Mouse (Mus musculus): ENCODE data around the gene Uox.

Uox gene

GRCm38 (mm10) chr3:146583908-146584307 is 13.7 kb downstream of the Uox start:
- peak; percentile 95 for ATAC-seq (ENCODE audit: low TSS enrichment)

DNA sequence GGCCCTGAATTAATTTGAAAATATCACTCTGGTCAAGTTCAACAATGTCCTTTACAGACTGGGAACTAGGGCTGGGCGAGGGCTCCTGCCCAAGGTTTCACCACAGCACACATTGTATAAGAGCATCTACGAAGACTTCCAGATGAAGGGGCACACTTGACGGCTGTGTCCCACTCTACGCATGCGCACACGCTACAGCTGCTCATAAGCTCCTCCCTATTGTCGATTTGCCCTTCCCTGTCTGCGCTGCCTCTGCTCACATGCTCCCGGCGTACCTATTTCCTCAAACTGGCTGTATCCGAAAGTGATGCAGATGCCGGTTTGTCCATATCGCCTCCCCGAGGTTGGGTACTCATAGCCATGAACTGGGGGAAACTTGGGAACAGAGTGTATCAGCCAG is 16.4 kb downstream of the Uox start:
- no peak for ATAC-seq (ENCODE audit: low TSS enrichment)

- ATAC-seq (ENCODE audit: low TSS enrichment): no peak
Observed at GRCm38 (mm10) chr3:146589523-146589922, 19.3 kb downstream of the Uox start.

- ATAC-seq (ENCODE audit: low TSS enrichment): no peak
Observed at GRCm38 (mm10) chr3:146591159-146591558, 20.9 kb downstream of the Uox start.

DNA sequence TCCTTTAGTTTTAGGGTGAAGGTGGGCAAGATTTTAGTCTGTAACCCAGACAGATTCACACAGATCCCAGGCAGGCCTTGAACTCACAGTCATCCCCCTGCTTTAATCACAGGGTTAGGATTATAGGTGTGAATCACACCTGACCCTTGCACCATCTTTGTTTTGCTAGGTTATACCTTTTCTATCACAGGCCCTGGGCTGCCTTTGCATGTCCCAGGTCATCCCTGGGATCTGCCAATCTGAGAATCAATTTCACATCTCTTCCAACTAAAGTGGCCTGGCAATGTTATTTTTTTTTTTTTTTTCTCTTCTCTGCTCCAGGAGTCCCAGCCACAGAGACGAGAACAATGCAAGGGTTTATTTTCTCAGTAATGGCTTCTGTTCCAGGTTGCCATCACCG is 21.4 kb downstream of the Uox start:
- ATAC-seq (ENCODE audit: low TSS enrichment): no peak

GRCm38 (mm10) chr3:146595440-146595839 is 25.2 kb downstream of the Uox start:
- ATAC-seq (ENCODE audit: low TSS enrichment): no peak

DNA sequence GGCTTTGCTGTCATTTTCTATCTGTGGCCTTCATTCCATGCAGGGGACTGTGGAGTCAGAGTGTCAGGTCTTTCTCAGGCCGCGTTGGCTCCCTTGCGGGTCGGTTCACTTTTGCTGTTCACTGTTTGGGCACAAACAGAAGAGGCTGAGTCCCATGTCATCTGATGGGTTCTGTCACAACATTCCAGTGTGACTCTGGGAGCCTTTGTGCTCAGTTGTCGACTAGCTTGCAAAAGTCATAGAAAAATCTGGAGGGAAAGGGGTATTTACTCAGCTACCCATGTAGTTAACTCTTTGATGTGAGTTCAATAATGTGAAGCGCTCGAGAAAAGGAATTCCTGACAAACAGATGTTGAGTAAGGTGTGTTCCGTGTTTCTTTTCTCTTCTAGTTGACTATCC is 26.2 kb downstream of the Uox start:
- ATAC-seq (ENCODE audit: low TSS enrichment): no peak

DNA sequence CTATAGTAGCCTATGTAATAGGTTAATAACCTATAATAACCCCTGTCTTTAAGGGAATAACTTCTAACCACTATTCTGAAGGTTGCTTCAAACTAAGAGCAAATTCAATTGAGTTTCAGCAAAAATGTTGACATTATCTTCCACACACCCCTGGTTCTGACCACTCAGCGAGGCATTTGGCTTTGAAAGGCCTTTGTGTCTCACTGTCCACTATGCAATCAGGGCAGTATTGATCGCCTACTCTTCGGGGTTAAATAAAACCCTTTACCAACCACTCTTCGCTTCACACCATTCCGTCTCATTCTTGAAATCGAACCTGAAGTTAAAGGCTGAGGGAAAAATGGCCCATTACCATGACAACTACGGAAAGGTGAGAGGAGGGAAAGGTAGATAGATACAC is 26.6 kb downstream of the Uox start:
- ATAC-seq (ENCODE audit: low TSS enrichment): no peak

DNA sequence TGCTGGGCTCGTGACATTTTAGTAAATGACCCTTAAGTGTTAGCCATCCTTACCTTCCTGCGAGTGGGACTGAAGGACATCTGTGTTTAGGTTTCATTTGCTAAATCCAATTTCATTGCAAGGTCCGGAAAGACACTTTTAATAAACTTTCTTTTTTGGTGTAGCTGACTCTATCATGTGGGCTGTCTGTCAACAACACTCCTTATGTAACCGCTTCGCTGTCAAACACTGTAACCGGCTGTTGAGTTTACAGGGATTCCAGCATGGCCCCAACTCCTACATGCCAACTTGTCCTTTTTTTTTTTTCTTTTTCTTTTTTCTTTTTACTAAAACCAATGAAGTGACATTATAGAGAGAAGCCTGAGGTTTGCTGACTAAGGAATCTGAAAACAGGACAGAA is 28.2 kb downstream of the Uox start:
- ATAC-seq (ENCODE audit: low TSS enrichment): peak; percentile 81

GRCm38 (mm10) chr3:146599198-146599900 is 29.1 kb downstream of the Uox start:
- peak; percentile 60 for ATAC-seq (ENCODE audit: low TSS enrichment)

DNA sequence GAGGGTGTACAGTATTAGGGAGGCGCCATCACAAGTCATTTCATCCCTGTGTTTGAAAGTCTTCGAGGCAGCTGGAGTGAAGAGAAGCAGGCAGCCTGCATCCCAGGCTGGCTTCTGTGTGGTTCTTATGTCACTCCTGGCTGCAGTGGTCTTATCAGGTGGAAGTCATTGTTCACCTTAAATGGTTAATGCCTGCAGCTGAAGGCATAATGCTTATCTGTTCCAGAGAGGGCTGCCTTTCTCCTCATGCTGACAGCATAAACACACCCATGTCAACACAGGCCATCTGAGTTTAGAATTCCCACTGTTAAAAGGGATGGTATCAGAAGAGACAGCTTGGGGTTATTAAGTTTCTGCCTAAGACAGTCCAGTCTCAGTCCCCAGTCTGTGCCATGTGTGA is 31.0 kb downstream of the Uox start:
- no peak for ATAC-seq (ENCODE audit: low TSS enrichment)

DNA sequence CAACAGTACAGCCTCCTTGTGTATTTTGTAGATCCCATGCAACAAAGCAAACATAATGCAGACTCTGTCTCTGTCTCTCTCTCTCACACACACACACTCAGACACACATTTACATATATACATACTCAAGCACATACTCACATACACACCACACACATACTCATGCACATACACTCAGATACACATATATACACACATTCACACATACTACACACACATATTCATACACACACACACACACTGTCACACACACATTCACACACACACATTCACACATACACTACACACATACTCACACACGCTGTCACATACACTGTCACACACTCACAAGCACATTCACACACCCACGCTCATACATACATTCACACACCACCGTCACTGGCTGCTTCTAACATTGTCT is 32.3 kb downstream of the Uox start:
- ATAC-seq (ENCODE audit: low TSS enrichment): no peak

DNA sequence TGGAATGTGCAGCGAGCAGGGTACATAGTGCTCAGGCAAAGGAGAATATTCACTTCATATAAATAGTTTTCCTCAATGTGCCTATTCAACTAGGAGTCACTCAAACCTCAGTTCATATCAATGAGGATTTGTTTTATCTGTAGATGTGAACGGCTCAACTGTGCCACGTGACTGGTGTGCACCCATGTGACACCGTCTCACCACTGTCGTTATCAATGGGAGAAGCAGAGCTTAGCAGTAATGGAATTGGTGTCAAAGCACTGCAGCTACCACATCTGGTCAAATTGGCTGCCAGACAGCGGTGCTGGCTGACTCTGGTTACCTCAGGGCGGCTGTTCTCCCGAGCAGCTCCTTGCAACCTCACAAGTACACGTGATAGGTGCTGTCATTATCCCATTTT is 34.4 kb downstream of the Uox start:
- no peak for ATAC-seq (ENCODE audit: low TSS enrichment)

DNA sequence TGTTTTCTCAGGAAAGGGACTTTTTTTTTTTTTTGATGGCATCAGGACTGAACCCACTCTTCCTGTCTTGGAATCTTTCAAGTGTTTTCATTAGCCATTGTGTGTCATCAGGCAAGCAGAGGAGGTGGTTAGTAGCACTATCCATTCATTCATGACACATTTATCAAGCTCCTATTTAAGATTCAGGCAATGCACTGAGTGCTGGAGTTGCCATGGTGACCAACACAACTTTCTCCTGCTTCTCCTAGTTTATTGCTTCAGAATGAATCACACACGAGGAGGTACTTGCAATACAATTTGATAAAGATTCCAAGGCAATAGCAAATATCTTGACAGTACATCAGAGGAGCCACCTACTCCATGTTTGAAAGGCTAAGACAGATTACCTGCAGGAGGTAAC is 37.1 kb downstream of the Uox start:
- ATAC-seq (ENCODE audit: low TSS enrichment): peak; percentile 91

- ATAC-seq (ENCODE audit: low TSS enrichment): peak; percentile 70
Observed at GRCm38 (mm10) chr3:146610322-146610721, 40.1 kb downstream of the Uox start.

DNA sequence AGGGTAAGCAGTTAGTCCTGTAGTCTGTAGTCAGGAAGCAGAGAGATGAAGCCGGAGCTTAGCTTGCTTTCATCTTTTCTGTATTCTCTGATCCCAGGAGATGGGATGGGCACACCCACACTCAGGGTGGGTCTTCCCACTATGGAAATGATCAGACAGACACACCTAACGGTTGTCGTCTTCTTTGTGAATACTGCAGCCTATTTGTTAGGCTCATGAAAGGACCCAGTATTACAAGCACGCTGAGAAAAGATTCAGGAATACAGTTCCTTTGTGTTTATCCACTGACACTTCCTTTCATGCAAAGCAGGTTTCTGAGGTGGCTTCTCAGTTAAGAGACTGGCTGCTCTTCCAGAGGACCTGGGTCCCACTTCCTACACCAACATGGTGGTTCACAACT is 41.0 kb downstream of the Uox start:
- 0 out of 2 replicates have a peak, but pooled peaks have one; percentile 18 for ATAC-seq (ENCODE audit: low TSS enrichment)

GRCm38 (mm10) chr3:146611821-146612220 is 41.6 kb downstream of the Uox start:
- ATAC-seq (ENCODE audit: low TSS enrichment): no peak

- no peak for ATAC-seq (ENCODE audit: low TSS enrichment)
Observed at GRCm38 (mm10) chr3:146615496-146615895, 45.3 kb downstream of the Uox start, which contains the start of gene Dnase2b. TSS of gene Dnase2b (minus strand) at chr3:146615596.

GRCm38 (mm10) chr3:146616533-146617283 is 46.5 kb downstream of the Uox start:
- ATAC-seq (ENCODE audit: low TSS enrichment): no peak

GRCm38 (mm10) chr3:146617946-146618345 is 47.7 kb downstream of the Uox start:
- ATAC-seq (ENCODE audit: low TSS enrichment): no peak

GRCm38 (mm10) chr3:146618357-146618756 is 48.1 kb downstream of the Uox start:
- ATAC-seq (ENCODE audit: low TSS enrichment): no peak

GRCm38 (mm10) chr3:146620101-146620500 is 49.9 kb downstream of the Uox start:
- ATAC-seq (ENCODE audit: low TSS enrichment): peak; percentile 59

DNA sequence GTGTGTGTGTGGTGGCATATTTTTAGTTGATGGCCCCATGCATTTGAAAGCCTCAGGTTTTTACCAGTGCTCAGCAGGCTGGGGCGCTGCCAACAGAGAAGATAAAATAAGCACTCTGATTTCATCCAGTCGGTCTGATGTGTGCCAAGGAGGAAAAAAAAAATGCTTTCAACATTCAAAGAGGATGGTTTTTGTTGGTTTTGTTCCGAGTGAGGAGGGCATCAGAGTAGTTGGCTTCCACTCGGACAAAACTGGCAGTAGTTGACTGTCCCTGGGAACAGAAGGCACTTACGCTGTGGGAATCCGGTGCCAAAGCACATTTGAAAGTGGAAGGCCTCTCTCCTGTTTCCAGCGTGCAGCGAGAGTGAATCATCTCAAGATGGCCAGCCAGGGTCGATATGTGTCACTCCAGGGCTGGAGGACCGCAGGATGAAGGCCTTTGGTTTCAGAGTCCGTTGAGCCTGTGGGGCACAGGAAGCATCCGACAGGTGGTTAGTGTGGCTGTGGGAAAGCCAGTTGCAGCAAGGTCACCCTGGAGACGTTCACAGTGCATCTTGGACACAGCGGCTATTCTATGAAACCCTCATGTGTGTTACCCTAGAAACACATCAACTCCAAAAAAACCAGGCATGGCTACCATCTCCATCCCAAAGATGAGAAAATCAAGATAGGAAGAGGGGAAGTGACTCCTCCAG is 50.5 kb downstream of the Uox start:
- ATAC-seq (ENCODE audit: low TSS enrichment): peak; percentile 64

All from frontal cortex, adult (tissue).